Mouse (Mus musculus): ENCODE data around the gene Fscn1. TPM values are rescaled to one million over a fixed set of nuclear protein-coding genes. Genes with fewer than 3 reads are reported as not detected.

Fscn1 gene
- total RNA-seq, 2 experiments from 2014 or later: 334 to 344 TPM

DNA sequence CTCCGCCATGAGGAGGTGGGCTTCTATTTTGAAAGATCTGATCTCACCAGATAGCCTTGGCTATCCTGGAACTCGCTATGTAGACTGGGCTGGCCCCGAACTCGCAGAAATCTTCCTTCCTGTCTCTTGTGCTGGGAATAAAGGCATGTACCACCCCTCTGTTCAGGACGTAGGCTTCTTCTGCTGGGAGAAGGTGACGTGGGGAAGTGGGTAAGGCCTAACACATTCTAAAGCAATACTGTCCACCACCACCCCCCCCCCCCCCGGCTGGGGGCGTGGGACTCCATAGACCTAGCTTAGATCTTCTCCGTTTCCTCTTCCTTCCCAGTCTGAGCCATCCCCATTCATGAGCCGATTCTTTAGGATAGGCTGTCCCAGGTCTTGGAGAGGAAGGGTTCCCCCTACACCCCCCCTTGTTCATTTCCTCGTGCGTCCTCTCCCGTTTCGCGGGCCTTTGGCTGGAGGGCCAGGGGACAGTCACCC is 1.3 kb downstream of the Fscn1 start:
- H3K4me3 ChIP-seq: peak overlapping the region; percentile 94
- DNase-seq (ENCODE audit: extremely low spot score in 1 of 2, low spot score in 2 of 2): no peak
- intact Hi-C loops (cut with DNase I): loop anchor here (10.0 kb wide), 2 partner anchors 267 to 733 kb away; partner anchors contain the start of gene Slc29a4
- peak overlapping the region; percentile 96 for H3K27ac ChIP-seq
- no peak for TF ChIP-seq CTCF (IDR thresholded peaks at IDR 0.05)

DNA sequence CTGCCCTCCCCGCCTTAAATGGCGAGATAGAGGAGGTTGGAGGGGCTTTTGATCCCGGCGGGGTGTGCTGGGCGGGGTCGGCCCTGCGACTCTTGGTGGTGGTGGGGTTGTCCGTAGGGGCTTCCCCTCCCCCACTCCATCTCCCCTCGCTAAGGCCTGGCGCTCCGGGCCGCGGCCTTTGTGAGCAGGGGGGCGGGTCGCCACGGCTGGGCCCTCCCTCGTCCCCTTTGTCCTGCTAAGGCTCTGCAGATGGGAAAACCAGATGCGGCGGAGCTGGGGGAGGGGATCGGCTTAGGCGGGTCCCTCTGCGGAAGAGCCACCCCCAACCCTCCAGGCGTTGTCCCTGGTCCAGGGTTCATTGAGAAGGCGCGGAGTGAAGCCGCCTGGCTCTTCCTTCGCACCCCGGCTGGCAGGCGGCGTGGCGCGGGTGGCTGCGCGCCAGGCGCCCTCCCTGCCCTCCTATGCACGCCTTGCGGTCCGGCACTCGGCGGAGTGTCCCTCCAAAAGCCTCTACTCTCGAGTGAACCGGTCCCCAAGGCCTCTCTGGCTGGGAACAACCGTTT is 1.8 kb downstream of the Fscn1 start:
- no peak for TF ChIP-seq CTCF (IDR thresholded peaks at IDR 0.05)
- H3K27ac ChIP-seq: peak overlapping the region; percentile 96
- peak overlapping the region; percentile 94 for H3K4me3 ChIP-seq
- peak in 1 of 2 experiments; percentile 49 for DNase-seq (ENCODE audit: extremely low spot score in 1 of 2, low spot score in 2 of 2)
- intact Hi-C loops (cut with DNase I): loop anchor here (2.0 to 10.0 kb wide), 3 partner anchors 61 to 733 kb away; partner anchors contain the start of gene Slc29a4

DNA sequence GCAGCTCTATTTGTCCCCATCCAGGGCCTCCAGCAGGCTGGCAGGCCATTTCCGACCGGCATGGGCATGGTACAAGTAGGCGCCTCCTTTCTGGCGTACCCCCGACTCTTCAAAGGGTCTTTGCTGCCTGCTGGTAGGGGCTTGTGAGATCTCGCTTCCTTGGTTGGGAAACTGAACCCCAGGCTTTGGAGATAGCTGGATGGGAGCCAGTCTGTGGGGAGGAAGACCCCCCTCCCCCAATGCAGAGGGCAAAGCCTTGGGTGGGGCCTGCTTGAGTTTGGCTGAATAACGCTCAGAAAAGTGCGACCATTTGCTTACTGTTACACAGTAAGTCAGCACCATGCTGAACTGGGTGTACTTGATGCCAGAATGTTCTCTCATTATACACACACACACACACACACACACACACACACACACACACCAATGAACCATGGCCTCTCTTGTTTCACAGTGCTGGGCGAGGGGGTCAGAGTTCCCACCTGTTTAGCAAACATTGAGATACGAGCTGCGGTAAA is 2.4 kb downstream of the Fscn1 start:
- no peak for TF ChIP-seq CTCF (IDR thresholded peaks at IDR 0.05)
- intact Hi-C loops (cut with DNase I): loop anchor here (2.0 to 10.0 kb wide), 3 partner anchors 62 to 732 kb away; partner anchors contain the start of gene Slc29a4
- Histone ChIP-seq H3K27ac (peak overlapping the region; percentile 96), H3K4me3 (peak overlapping the region; percentile 94)
- no peak for DNase-seq (ENCODE audit: extremely low spot score in 1 of 2, low spot score in 2 of 2)

DNA sequence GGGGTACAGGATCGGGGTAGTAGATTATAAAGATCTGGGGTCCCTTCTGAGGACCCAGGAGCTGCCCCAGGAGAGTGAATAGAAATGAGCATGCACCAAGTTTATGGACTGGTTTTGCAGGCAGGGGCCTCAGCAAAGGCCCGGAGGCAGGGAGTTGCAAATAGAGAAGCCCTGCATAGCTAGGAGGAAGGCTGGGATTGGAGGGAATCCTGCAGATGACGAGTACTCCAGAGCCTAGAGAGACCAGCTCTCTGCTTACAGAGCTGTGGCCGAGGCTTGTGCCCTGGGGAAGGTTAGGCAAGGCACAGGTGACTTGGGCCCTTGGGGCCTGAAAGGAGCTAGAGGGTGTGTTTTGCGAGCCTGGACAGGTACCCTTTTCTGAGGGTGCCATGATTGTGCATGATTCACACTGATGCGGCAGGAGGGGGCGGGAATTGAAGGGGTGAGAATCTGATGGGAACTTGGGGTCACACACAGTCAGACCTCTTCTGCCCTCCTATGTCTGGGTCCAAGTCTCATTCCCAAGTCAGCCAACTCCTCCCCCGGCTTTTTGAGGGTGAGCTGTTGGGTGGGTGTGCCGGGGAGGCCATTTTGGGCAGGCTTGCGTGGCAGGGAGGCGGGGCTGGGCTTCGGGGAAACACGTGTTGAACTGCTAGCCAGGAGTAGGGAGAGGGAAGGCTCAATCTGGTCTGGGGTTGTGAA is 3.0 kb downstream of the Fscn1 start:
- H3K4me3 ChIP-seq: peak overlapping the region; percentile 94
- peak; percentile 70 to 76 for DNase-seq (ENCODE audit: extremely low spot score in 1 of 2, low spot score in 2 of 2)
- TF ChIP-seq CTCF (IDR thresholded peaks at IDR 0.05): no peak
- intact Hi-C loops (cut with DNase I): loop anchor here (2.0 to 10.0 kb wide), 3 partner anchors 62 to 732 kb away; partner anchors contain the start of gene Slc29a4
- H3K27ac ChIP-seq: peak overlapping the region; percentile 66

DNA sequence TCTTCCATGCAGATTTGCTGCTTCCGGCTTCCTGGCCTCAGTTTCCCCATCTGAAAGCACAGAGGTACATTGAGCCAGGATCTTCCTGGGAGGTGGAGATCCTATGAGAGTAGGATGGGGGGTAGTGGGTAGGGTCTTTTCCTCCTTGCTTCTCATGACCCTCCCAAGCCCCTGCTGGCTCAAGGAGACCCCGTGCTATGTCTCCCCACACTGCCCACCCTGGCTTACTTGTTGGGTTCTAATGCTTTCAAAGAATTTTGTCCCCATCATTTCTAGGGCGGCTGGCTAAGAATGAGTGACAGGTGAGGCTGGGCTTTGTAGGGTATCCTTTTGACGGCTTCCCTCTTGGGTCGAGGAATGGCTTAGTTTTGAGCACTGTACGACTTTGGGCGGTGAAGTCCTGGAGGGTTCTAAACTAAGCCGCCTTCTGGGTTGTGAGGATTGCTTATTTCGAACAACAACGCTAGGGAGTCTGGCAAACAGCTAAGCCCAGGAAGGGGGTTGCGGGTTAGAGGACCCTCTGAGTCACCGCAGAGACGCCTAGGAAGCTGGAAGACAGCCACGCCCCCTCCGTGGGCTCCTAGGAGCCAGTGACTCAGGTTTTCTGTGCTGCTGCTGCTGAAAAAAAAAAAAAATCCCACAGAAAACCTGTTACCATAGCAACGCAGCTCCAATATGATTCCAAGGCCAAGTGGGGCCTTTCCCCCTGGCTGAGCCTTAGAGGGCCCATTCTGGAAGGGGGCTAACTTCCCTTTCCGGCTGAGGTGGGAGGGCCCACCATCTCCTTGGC is 3.8 kb downstream of the Fscn1 start:
- intact Hi-C loops (cut with DNase I): loop anchor here (2.0 to 10.0 kb wide), 3 partner anchors 63 to 731 kb away; partner anchors contain the start of gene Slc29a4
- peak overlapping the region; percentile 94 for H3K4me3 ChIP-seq
- H3K27ac ChIP-seq: peak overlapping the region; percentile 66
- TF ChIP-seq CTCF (IDR thresholded peaks at IDR 0.05): no peak
- DNase-seq (ENCODE audit: extremely low spot score in 1 of 2, low spot score in 2 of 2): peak; percentile 78 to 83

DNA sequence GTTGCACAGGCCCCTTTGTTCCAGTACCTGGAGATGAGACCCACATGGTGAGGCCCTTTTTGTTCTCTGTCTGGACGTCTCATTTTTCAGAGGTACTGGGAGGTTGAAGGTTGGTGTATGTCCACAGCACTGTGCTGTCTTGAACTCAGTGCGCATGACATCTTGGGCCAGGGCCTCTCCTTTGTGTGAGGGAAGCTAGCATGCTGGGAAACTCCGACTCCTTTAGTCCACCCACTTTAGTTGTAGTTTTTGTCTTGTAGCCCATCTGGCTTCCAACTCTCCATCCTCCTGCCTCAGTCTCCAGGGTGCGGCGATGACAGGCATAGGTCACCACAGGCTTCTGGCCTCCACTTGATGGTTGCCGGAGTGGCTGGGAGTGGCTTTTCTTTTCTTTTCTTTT is 4.5 kb downstream of the Fscn1 start:
- no peak for TF ChIP-seq CTCF (IDR thresholded peaks at IDR 0.05)
- intact Hi-C loops (cut with DNase I): loop anchor here (10.0 kb wide), 2 partner anchors 270 to 730 kb away; partner anchors contain the start of gene Slc29a4
- no peak for DNase-seq (ENCODE audit: extremely low spot score in 1 of 2, low spot score in 2 of 2)
- Histone ChIP-seq H3K27ac (peak overlapping the region; percentile 66), H3K4me3 (peak overlapping the region; percentile 94)

DNA sequence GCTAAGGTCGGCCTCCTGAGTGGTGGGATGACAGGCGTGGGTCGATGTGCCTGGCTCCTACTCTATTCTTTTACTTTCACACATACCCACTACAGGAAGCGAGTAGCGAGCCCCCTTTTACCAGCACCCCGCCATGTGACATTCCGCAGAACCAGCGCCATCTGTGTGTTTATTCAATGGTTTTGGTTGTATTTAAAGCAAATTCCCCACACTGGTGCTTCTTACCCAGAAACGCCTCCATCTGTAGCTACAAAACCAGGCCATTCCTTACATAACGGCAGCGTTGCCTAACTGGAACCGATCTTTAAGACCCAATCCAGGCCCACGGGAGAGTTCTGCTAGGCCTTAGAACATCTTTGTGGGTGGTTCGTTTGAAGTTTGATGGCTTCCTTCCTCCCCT is 8.3 kb downstream of the Fscn1 start:
- DNase-seq (ENCODE audit: extremely low spot score in 1 of 2, low spot score in 2 of 2): peak; percentile 61 to 80
- intact Hi-C loops (cut with DNase I): loop anchor here (1.0 to 10.0 kb wide), 4 partner anchors 70 to 726 kb away; partner anchors contain the start of genes Slc29a4 and Tnrc18
- Histone ChIP-seq H3K4me3 (no peak overlapping the region), H3K27ac (peak overlapping the region; percentile 83)
- no peak for TF ChIP-seq CTCF (IDR thresholded peaks at IDR 0.05)

DNA sequence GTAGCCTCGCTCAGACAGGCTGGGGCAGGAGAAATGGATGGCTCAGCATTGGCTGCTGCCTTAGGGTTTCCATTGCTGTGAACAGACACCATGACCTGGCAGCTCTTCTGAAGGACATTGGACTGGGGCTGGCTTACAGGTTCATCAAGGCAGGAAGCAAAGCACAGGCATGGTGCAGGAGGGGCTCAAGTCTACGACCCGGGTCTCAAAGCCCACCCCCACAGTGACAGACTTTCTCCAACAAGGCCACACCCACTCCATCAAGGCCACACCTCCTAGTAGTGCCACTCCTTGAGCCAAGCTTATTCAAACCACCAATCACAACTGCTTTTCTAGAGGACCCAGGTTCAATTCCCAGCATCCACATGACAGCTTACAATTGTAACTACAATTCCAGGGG is 13.8 kb downstream of the Fscn1 start:
- DNase-seq (ENCODE audit: extremely low spot score in 1 of 2, low spot score in 2 of 2): no peak
- TF ChIP-seq CTCF (IDR thresholded peaks at IDR 0.05): no peak
- Histone ChIP-seq H3K4me3 (no peak overlapping the region), H3K27ac (peak overlapping the region; percentile 83)
- intact Hi-C loops (cut with DNase I): no loop called here

DNA sequence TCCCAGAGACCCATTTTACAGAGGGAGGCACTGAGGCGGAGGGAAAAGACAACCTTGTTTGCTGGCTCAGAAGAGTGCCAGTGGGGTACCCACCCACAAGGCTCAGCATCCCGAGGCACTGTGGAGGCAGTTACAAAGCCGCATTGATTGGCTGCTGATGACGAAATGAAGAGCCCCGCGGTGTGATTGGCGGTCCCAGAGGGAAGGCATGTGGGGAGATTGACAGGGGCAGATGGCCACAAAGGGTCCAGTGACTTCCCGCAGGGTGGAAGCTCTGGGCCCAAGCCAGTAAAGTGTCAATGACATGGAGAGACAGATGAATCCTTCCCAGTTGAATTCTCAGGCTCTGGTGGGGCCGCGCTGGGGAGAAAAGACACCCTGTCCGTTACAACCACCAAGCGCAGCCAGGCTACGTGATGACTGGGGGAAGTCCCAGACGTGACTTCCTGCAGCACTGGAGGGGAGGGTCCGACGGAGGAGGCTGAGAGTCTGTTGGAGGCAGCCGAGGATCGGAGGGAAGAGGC is 14.5 kb downstream of the Fscn1 start:
- Histone ChIP-seq H3K4me3 (peak overlapping the region; percentile 24), H3K27ac (peak overlapping the region; percentile 83)
- intact Hi-C loops (cut with DNase I): no loop called here
- DNase-seq (ENCODE audit: extremely low spot score in 1 of 2, low spot score in 2 of 2): peak; percentile 67 to 73
- TF ChIP-seq CTCF (IDR thresholded peaks at IDR 0.05): no peak

DNA sequence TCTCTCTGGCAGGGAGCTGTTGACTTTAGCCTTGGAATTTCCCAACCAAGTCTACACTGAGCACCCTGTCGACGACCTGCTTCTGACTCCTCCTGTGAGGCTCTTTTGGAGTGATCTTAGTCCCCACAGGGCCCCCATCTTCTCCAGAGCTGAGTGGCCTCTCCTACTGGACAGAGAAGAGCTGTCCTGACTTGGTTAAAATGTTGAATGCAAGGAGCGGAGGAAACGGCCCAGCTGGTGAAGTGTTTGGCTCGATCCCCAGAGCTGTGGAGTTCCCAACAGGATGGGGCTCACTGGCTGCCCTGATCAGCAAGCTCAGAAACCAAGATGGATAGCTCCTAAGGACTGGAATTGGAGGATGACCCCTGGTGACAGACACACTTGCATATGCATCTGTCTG is 16.4 kb downstream of the Fscn1 start:
- intact Hi-C loops (cut with DNase I): no loop called here
- Histone ChIP-seq H3K4me3 (no peak overlapping the region), H3K27ac (no peak overlapping the region)
- no peak for DNase-seq (ENCODE audit: extremely low spot score in 1 of 2, low spot score in 2 of 2)
- no peak for TF ChIP-seq CTCF (IDR thresholded peaks at IDR 0.05)

Measured in left cerebral cortex, adult 2 months (tissue).